Mouse (Mus musculus): ENCODE results near the gene Cyth3. TPM values are rescaled to one million over a fixed set of nuclear protein-coding genes. Genes with fewer than 3 reads are reported as not detected.

Gene Cyth3
- polyA plus RNA-seq, 1 experiment from 2014 or later: 29.4 TPM

GRCm38 (mm10) chr5:143627926-143628325, 5.7 kb downstream of the Cyth3 start:
- no peaks in the 10 kb centered on the region for H3K36me3 ChIP-seq (ENCODE audit: control insufficient read depth, insufficient read depth, low read length)
- no peak overlapping the region for H3K27ac ChIP-seq (ENCODE audit: low read depth, low read length)
- H3K9me3 ChIP-seq (ENCODE audit: control insufficient read depth, low read length): no peaks in the 10 kb centered on the region
- peaks cover under 1% of the 10 kb centered on the region; the same call in 1 of the 2 replicates for H3K4me1 ChIP-seq (replicated peaks; ENCODE audit: control insufficient read depth, insufficient read depth, low read length)
- 100% methylated on average over 1 of the region's 1 CpGs for WGBS
- H3K27me3 ChIP-seq (ENCODE audit: control insufficient read depth, insufficient read depth, low read length): no peaks in the 10 kb centered on the region
- H3K4me2 ChIP-seq (ENCODE audit: low read depth, low read length, severe bottlenecking): no peak overlapping the region
- H3K9ac ChIP-seq (ENCODE audit: low read length): no peak overlapping the region
- H3K4me3 ChIP-seq (ENCODE audit: low read depth, low read length): no peak overlapping the region
- no peak for ATAC-seq (replicated peaks; ENCODE audit: low FRiP score)
- no peak for DNase-seq (ENCODE audit: low spot score)

- Histone ChIP-seq H3K27ac (ENCODE audit: low read depth, low read length) (no peak overlapping the region), H3K9ac (ENCODE audit: low read length) (no peak overlapping the region), H3K4me3 (ENCODE audit: low read depth, low read length) (no peak overlapping the region), H3K36me3 (ENCODE audit: control insufficient read depth, insufficient read depth, low read length) (no peaks in the 10 kb centered on the region), H3K27me3 (ENCODE audit: control insufficient read depth, insufficient read depth, low read length) (no peaks in the 10 kb centered on the region), H3K9me3 (ENCODE audit: control insufficient read depth, low read length) (no peaks in the 10 kb centered on the region), H3K4me2 (ENCODE audit: low read depth, low read length, severe bottlenecking) (no peak overlapping the region), H3K4me1 (replicated peaks; ENCODE audit: control insufficient read depth, insufficient read depth, low read length) (no peaks in the 10 kb centered on the region)
- no peak for ATAC-seq (replicated peaks; ENCODE audit: low FRiP score)
- no peak for DNase-seq (ENCODE audit: low spot score)
- 90% methylated on average over 8 of the region's 8 CpGs for WGBS
These were observed 7.4 kb downstream of the Cyth3 start for GRCm38 (mm10) chr5:143629686-143630085.

DNA sequence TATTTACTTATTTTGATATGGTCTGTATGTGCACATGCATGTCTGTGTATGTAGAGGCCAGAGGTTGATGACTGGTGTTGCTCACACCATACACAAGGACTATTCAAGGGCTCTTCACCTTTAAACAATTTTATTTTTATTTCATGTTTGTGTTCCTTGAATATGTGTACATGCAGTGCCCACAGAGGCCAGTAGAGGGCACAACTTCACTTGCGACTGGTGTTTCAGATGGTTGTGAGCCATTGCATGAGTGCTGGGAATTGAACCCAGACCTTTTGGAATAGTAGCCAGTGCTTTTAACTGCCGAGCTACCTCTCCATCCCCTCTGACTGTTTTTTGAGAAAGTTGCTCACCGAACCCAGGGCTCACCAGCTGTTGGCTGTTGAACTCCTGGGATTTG, 8.0 kb downstream of the Cyth3 start:
- no peaks in the 10 kb centered on the region for H3K9me3 ChIP-seq (ENCODE audit: control insufficient read depth, low read length)
- H3K27ac ChIP-seq (ENCODE audit: low read depth, low read length): no peak overlapping the region
- ATAC-seq (replicated peaks; ENCODE audit: low FRiP score): no peak
- DNase-seq (ENCODE audit: low spot score): no peak
- H3K4me3 ChIP-seq (ENCODE audit: low read depth, low read length): no peak overlapping the region
- no peaks in the 10 kb centered on the region for H3K4me1 ChIP-seq (replicated peaks; ENCODE audit: control insufficient read depth, insufficient read depth, low read length)
- H3K36me3 ChIP-seq (ENCODE audit: control insufficient read depth, insufficient read depth, low read length): no peaks in the 10 kb centered on the region
- 97% methylated on average over 3 of the region's 3 CpGs for WGBS
- H3K27me3 ChIP-seq (ENCODE audit: control insufficient read depth, insufficient read depth, low read length): no peaks in the 10 kb centered on the region
- H3K4me2 ChIP-seq (ENCODE audit: low read depth, low read length, severe bottlenecking): no peak overlapping the region
- no peak overlapping the region for H3K9ac ChIP-seq (ENCODE audit: low read length)

GRCm38 (mm10) chr5:143630738-143631137, 8.5 kb downstream of the Cyth3 start:
- H3K9ac ChIP-seq (ENCODE audit: low read length): no peak overlapping the region
- H3K27me3 ChIP-seq (ENCODE audit: control insufficient read depth, insufficient read depth, low read length): no peaks in the 10 kb centered on the region
- WGBS: 94% methylated on average over 8 of the region's 8 CpGs
- H3K36me3 ChIP-seq (ENCODE audit: control insufficient read depth, insufficient read depth, low read length): no peaks in the 10 kb centered on the region
- no peak overlapping the region for H3K4me3 ChIP-seq (ENCODE audit: low read depth, low read length)
- no peak overlapping the region for H3K27ac ChIP-seq (ENCODE audit: low read depth, low read length)
- H3K4me1 ChIP-seq (replicated peaks; ENCODE audit: control insufficient read depth, insufficient read depth, low read length): no peaks in the 10 kb centered on the region
- no peak overlapping the region for H3K4me2 ChIP-seq (ENCODE audit: low read depth, low read length, severe bottlenecking)
- DNase-seq (ENCODE audit: low spot score) (no peak), ATAC-seq (replicated peaks; ENCODE audit: low FRiP score) (no peak)
- H3K9me3 ChIP-seq (ENCODE audit: control insufficient read depth, low read length): no peaks in the 10 kb centered on the region

DNA sequence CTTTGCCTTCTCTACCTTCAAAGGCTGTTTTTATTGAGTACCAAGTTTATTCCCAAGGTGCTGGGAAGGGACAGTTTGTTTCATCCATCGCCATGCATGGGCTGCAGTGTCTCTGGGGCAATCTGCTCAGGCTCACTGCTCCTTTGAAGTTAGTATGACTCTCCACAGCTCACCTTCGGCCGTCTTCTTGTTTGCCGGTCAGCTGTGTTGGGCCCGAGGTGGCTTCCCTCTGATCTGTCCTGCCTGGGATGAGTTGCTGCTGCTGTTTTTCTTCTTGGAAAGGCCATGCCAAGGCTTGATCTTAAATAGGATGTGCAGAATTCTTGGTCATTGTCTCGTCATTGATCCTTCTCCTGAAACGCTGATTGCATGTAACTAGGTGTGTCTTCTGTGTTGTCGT, 9.3 kb downstream of the Cyth3 start:
- no peak for ATAC-seq (replicated peaks; ENCODE audit: low FRiP score)
- H3K36me3 ChIP-seq (ENCODE audit: control insufficient read depth, insufficient read depth, low read length): no peaks in the 10 kb centered on the region
- WGBS: 87% methylated on average over 8 of the region's 8 CpGs

GRCm38 (mm10) chr5:143632674-143633557, 10.7 kb downstream of the Cyth3 start:
- Histone ChIP-seq H3K9me3 (ENCODE audit: control insufficient read depth, low read length) (no peaks in the 10 kb centered on the region), H3K9ac (ENCODE audit: low read length) (no peak overlapping the region), H3K27ac (ENCODE audit: low read depth, low read length) (no peak overlapping the region), H3K4me1 (replicated peaks; ENCODE audit: control insufficient read depth, insufficient read depth, low read length) (no peaks in the 10 kb centered on the region), H3K27me3 (ENCODE audit: control insufficient read depth, insufficient read depth, low read length) (no peaks in the 10 kb centered on the region), H3K4me2 (ENCODE audit: low read depth, low read length, severe bottlenecking) (no peak overlapping the region), H3K4me3 (ENCODE audit: low read depth, low read length) (no peak overlapping the region), H3K36me3 (ENCODE audit: control insufficient read depth, insufficient read depth, low read length) (no peaks in the 10 kb centered on the region)
- ATAC-seq (replicated peaks; ENCODE audit: low FRiP score) (no peak), DNase-seq (ENCODE audit: low spot score) (no peak)
- WGBS: 75% methylated on average over 9 of the region's 9 CpGs

More for the DNA sequence above, 9.3 kb downstream of the Cyth3 start:
- H3K9ac ChIP-seq (ENCODE audit: low read length): no peak overlapping the region
- no peak for DNase-seq (ENCODE audit: low spot score)
- H3K4me2 ChIP-seq (ENCODE audit: low read depth, low read length, severe bottlenecking): no peak overlapping the region
- no peaks in the 10 kb centered on the region for H3K9me3 ChIP-seq (ENCODE audit: control insufficient read depth, low read length)
- H3K4me3 ChIP-seq (ENCODE audit: low read depth, low read length): no peak overlapping the region
- no peaks in the 10 kb centered on the region for H3K27me3 ChIP-seq (ENCODE audit: control insufficient read depth, insufficient read depth, low read length)
- no peak overlapping the region for H3K27ac ChIP-seq (ENCODE audit: low read depth, low read length)
- no peaks in the 10 kb centered on the region for H3K4me1 ChIP-seq (replicated peaks; ENCODE audit: control insufficient read depth, insufficient read depth, low read length)

DNA sequence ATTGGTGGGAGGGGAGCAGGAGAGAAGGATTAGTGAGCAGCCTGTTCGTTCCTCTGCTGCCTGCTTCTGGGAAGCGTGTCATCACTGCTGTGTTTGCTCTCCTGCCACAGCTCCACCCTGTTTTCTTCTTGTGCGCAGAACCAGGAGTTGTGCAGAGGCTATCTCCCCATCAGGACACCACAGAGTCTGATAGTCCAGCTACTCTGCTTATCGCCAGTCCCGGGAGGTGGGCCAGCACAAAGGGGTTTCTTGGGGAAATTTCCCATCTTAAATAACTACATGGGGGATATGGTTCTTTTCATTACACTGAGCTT, 11.3 kb downstream of the Cyth3 start:
- ATAC-seq (replicated peaks; ENCODE audit: low FRiP score): no peak

GRCm38 (mm10) chr5:143633877-143634276, 11.6 kb downstream of the Cyth3 start:
- WGBS: 75% methylated on average over 4 of the region's 4 CpGs
- Histone ChIP-seq H3K4me1 (replicated peaks; ENCODE audit: control insufficient read depth, insufficient read depth, low read length) (no peaks in the 10 kb centered on the region), H3K9me3 (ENCODE audit: control insufficient read depth, low read length) (no peaks in the 10 kb centered on the region), H3K27ac (ENCODE audit: low read depth, low read length) (no peak overlapping the region), H3K27me3 (ENCODE audit: control insufficient read depth, insufficient read depth, low read length) (no peaks in the 10 kb centered on the region), H3K9ac (ENCODE audit: low read length) (no peak overlapping the region), H3K4me2 (ENCODE audit: low read depth, low read length, severe bottlenecking) (no peak overlapping the region), H3K4me3 (ENCODE audit: low read depth, low read length) (no peak overlapping the region), H3K36me3 (ENCODE audit: control insufficient read depth, insufficient read depth, low read length) (no peaks in the 10 kb centered on the region)
- DNase-seq (ENCODE audit: low spot score) (no peak), ATAC-seq (replicated peaks; ENCODE audit: low FRiP score) (no peak)

More for the DNA sequence above, 11.3 kb downstream of the Cyth3 start:
- no peak overlapping the region for H3K4me2 ChIP-seq (ENCODE audit: low read depth, low read length, severe bottlenecking)
- H3K27me3 ChIP-seq (ENCODE audit: control insufficient read depth, insufficient read depth, low read length): no peaks in the 10 kb centered on the region
- no peaks in the 10 kb centered on the region for H3K36me3 ChIP-seq (ENCODE audit: control insufficient read depth, insufficient read depth, low read length)
- no peak for DNase-seq (ENCODE audit: low spot score)
- H3K27ac ChIP-seq (ENCODE audit: low read depth, low read length): no peak overlapping the region
- 66% methylated on average over 5 of the region's 5 CpGs for WGBS
- H3K9ac ChIP-seq (ENCODE audit: low read length): no peak overlapping the region
- no peak overlapping the region for H3K4me3 ChIP-seq (ENCODE audit: low read depth, low read length)
- no peaks in the 10 kb centered on the region for H3K9me3 ChIP-seq (ENCODE audit: control insufficient read depth, low read length)
- no peaks in the 10 kb centered on the region for H3K4me1 ChIP-seq (replicated peaks; ENCODE audit: control insufficient read depth, insufficient read depth, low read length)

DNA sequence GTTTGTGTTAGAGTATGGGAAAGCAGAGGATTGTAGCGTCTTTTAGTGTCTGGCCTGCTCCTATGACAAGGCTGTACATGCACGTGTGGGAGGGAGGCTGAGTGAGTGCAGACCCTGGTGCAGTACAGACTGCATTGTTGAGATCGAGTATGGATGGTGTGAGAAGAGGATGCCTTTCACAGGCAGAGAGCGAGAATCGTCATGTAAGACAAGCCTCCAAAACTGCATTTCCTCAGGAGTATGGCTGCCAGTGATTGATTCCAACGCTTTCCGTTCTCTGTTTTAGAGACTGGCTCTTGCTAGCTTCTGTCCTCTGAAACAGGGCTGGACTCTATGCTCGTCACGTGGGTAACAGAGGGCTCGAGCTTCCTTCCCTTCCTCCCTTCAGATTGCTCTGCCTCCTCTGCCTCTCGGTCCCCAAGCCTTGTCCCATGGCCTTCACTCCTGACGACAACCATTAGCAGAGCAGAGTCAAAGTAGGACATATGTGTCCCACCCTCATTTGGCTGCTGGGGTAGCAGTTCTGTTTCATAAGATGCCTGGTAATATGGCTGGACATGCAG, 12.4 kb downstream of the Cyth3 start:
- H3K27ac ChIP-seq (ENCODE audit: low read depth, low read length): no peak overlapping the region
- H3K36me3 ChIP-seq (ENCODE audit: control insufficient read depth, insufficient read depth, low read length): no peaks in the 10 kb centered on the region
- H3K4me2 ChIP-seq (ENCODE audit: low read depth, low read length, severe bottlenecking): no peak overlapping the region
- H3K4me3 ChIP-seq (ENCODE audit: low read depth, low read length): no peak overlapping the region
- DNase-seq (ENCODE audit: low spot score): no peak
- H3K4me1 ChIP-seq (replicated peaks; ENCODE audit: control insufficient read depth, insufficient read depth, low read length): no peaks in the 10 kb centered on the region
- H3K27me3 ChIP-seq (ENCODE audit: control insufficient read depth, insufficient read depth, low read length): no peaks in the 10 kb centered on the region
- no peak for ATAC-seq (replicated peaks; ENCODE audit: low FRiP score)
- H3K9ac ChIP-seq (ENCODE audit: low read length): 0 out of 2 replicates have a peak overlapping the region, but pooled peaks have one; percentile 23
- WGBS: 65% methylated on average over 12 of the region's 12 CpGs
- no peaks in the 10 kb centered on the region for H3K9me3 ChIP-seq (ENCODE audit: control insufficient read depth, low read length)
